30 mouse cellular contexts compared by ENCODE assay signal in genomic region chr2:164888996-164889395, GRCm38 (mm10). TPM values are rescaled to one million over a fixed set of nuclear protein-coding genes. Genes with fewer than 3 reads are reported as not detected.
DNase-seq lines count a peak whose midpoint lies in the region; ATAC-seq and TF ChIP-seq lines count a peak whose summit lies in the region.
"Had no signal": no experiment of that assay in that cellular context is flagged by ENCODE, and none has a peak within 500 bp of the region (broad histone marks: within the 10 kb centered on the region; RNA-seq: fewer than 3 reads in every experiment).

No protein-coding gene starts in this region.

- 0 out of 2 replicates have a peak overlapping the region, but pooled peaks have one; percentile 5 for H3K9ac ChIP-seq in heart, embryonic 11.5 days (ENCODE audit: low read depth, low read length)
- no peak overlapping the region for H3K9ac ChIP-seq in heart, embryonic 12.5 days
- H3K9ac ChIP-seq in kidney, postnatal 0 days (ENCODE audit: low read depth, low read length), result no peak overlapping the region
- H3K9ac ChIP-seq: forebrain, postnatal 0 days; heart, embryonic 15.5 days; hindbrain, embryonic 13.5 days; limb, embryonic 13.5 days; liver, embryonic 14.5 days; midbrain, embryonic 15.5 days had no signal

- H3K4me1 ChIP-seq in heart, embryonic 11.5 days (ENCODE audit: control insufficient read depth, insufficient read depth, low read length), result no peaks in the 10 kb centered on the region
- peaks cover 8% of the 10 kb centered on the region for H3K4me1 ChIP-seq in heart, embryonic 12.5 days (replicated peaks)
- H3K4me1 ChIP-seq in kidney, postnatal 0 days (replicated peaks; ENCODE audit: insufficient read depth, low read length), result no peaks in the 10 kb centered on the region
- H3K4me1 ChIP-seq in megakaryocyte, embryonic 14.5 days, result peaks cover 35% of the 10 kb centered on the region
- H3K4me1 ChIP-seq: limb, embryonic 13.5 days; midbrain, embryonic 10.5 days; midbrain, embryonic 15.5 days had no signal

- TF ChIP-seq CTCF in kidney, postnatal 0 days (IDR thresholded peaks at IDR 0.05; ENCODE audit: low read depth), result no peak

- DNase-seq in cerebellum, adult 8-10 months, result peak; percentile 23
- DNase-seq in cerebellum, postnatal 4 days (ENCODE audit: low spot score in 2 of 2), result no peak
- no peak for DNase-seq in kidney, postnatal 0 days (ENCODE audit: low spot score)
- DNase-seq in kidney, postnatal 14 days, result no peak
- DNase-seq: adrenal gland, adult 8-10 months; cerebellum, postnatal 10 days; forebrain, postnatal 0 days; gastrocnemius, postnatal 14 days; heart, postnatal 4 days; kidney, adult 18-20 months; kidney, postnatal 10 days; right cerebral cortex, postnatal 25 days; thymus, adult 18-20 months; thymus, postnatal 25 days had no signal

- peaks cover 65% of the 10 kb centered on the region for H3K36me3 ChIP-seq in heart, embryonic 11.5 days (ENCODE audit: control insufficient read depth, insufficient read depth, low read length)
- H3K36me3 ChIP-seq in heart, embryonic 12.5 days, result peaks cover 98% of the 10 kb centered on the region
- H3K36me3 ChIP-seq in kidney, postnatal 0 days (ENCODE audit: insufficient read depth, low read length), result peaks cover 89% of the 10 kb centered on the region
- H3K36me3 ChIP-seq in megakaryocyte, embryonic 14.5 days (replicated peaks; ENCODE audit: low read length), result peaks cover 100% of the 10 kb centered on the region

- no peak overlapping the region for H3K4me2 ChIP-seq in heart, embryonic 11.5 days
- H3K4me2 ChIP-seq in heart, embryonic 12.5 days, result no peak overlapping the region
- no peak overlapping the region for H3K4me2 ChIP-seq in kidney, postnatal 0 days (ENCODE audit: low read length)
- H3K4me2 ChIP-seq: heart, embryonic 15.5 days; hindbrain, embryonic 13.5 days; limb, embryonic 13.5 days; midbrain, embryonic 15.5 days had no signal

- 79% methylated on average over 12 of the region's 12 CpGs for WGBS in heart, embryonic 11.5 days (ENCODE audit: insufficient replicate concordance)
- 84% methylated on average over 12 of the region's 12 CpGs for WGBS in heart, embryonic 12.5 days
- WGBS in kidney, postnatal 0 days, result 62% methylated on average over 12 of the region's 12 CpGs

- H3K9me3 ChIP-seq in heart, embryonic 11.5 days (replicated peaks; ENCODE audit: control insufficient read depth, low read length), result no peaks in the 10 kb centered on the region
- H3K9me3 ChIP-seq in heart, embryonic 12.5 days (replicated peaks), result no peaks in the 10 kb centered on the region
- no peaks in the 10 kb centered on the region for H3K9me3 ChIP-seq in kidney, postnatal 0 days (replicated peaks; ENCODE audit: low read length)
- no peaks in the 10 kb centered on the region for H3K9me3 ChIP-seq in megakaryocyte, embryonic 14.5 days
- H3K9me3 ChIP-seq: G1E; heart, embryonic 15.5 days; hindbrain, embryonic 13.5 days; limb, embryonic 13.5 days; midbrain, embryonic 10.5 days; midbrain, embryonic 15.5 days had no signal

- no peaks in the 10 kb centered on the region for H3K27me3 ChIP-seq in heart, embryonic 11.5 days (ENCODE audit: control insufficient read depth, insufficient read depth, low read length)
- H3K27me3 ChIP-seq in heart, embryonic 12.5 days (replicated peaks), result no peaks in the 10 kb centered on the region
- H3K27me3 ChIP-seq in kidney, postnatal 0 days (ENCODE audit: insufficient read depth, low read length), result no peaks in the 10 kb centered on the region
- H3K27me3 ChIP-seq in megakaryocyte, embryonic 14.5 days (replicated peaks), result no peaks in the 10 kb centered on the region
- H3K27me3 ChIP-seq: CH12.LX; heart, embryonic 15.5 days; hindbrain, embryonic 13.5 days; limb, embryonic 13.5 days; midbrain, embryonic 15.5 days had no signal

- no peak overlapping the region for H3K4me3 ChIP-seq in heart, embryonic 11.5 days (ENCODE audit: low read depth, low read length)
- H3K4me3 ChIP-seq in heart, embryonic 12.5 days, result no peak overlapping the region
- no peak overlapping the region for H3K4me3 ChIP-seq in kidney, postnatal 0 days (replicated peaks; ENCODE audit: low read depth, low read length)
- H3K4me3 ChIP-seq in megakaryocyte, embryonic 14.5 days (replicated peaks), result peak overlapping the region; percentile 29
- H3K4me3 ChIP-seq: erythroblast, embryonic 14.5 days; heart, embryonic 15.5 days; hindbrain, embryonic 13.5 days; layer of hippocampus, adult 2 months; limb, embryonic 13.5 days; midbrain, embryonic 10.5 days; midbrain, embryonic 15.5 days had no signal

- no peak for ATAC-seq in heart, embryonic 11.5 days (replicated peaks; ENCODE audit: insufficient number of reproducible peaks, low FRiP score, low TSS enrichment)
- no peak for ATAC-seq in heart, embryonic 12.5 days (ENCODE audit: insufficient number of reproducible peaks, low FRiP score)
- 0 out of 2 replicates have a peak, but pooled peaks have one; percentile 18 for ATAC-seq in kidney, postnatal 0 days (replicated peaks; ENCODE audit: low FRiP score, low read depth)
- no peak for ATAC-seq in megakaryocyte, adult 5-6 weeks (ENCODE audit: poor library complexity, severe bottlenecking)
- ATAC-seq: forebrain, postnatal 0 days; midbrain, embryonic 15.5 days had no signal

- H3K27ac ChIP-seq in heart, embryonic 11.5 days (ENCODE audit: low read depth, low read length), result no peak overlapping the region
- no peak overlapping the region for H3K27ac ChIP-seq in heart, embryonic 12.5 days (ENCODE audit: poor library complexity, severe bottlenecking)
- no peak overlapping the region for H3K27ac ChIP-seq in kidney, postnatal 0 days
- H3K27ac ChIP-seq: heart, embryonic 15.5 days; hindbrain, embryonic 13.5 days; layer of hippocampus, adult 2 months; limb, embryonic 13.5 days; liver, embryonic 14.5 days; macrophage; midbrain, embryonic 10.5 days; midbrain, embryonic 15.5 days had no signal

RNA-seq across cellular contexts. Expression of gene Pcif1, which starts 9.9 kb away (rescaled TPM):
- 50.1 and 54.8 TPM in 2 replicates for polyA plus RNA-seq in heart, embryonic 11.5 days (2014; fragmentation: Nextera tagmentation; extraction: Ambion mirVana)
- polyA plus RNA-seq in heart, embryonic 12.5 days (2016; fragmentation: Nextera tagmentation; extraction: Ambion mirVana), result 52.1 and 53.1 TPM in 2 replicates
- 70.0 and 76.5 TPM in 2 replicates for polyA plus RNA-seq in kidney, postnatal 0 days (2015; fragmentation: Nextera tagmentation; extraction: Ambion mirVana)
- 120 and 158 TPM in 2 replicates for polyA plus RNA-seq in megakaryocyte, embryonic 14.5 days (2012; ENCODE audit: insufficient read depth, low replicate concordance)
- total RNA-seq in megakaryocyte, adult 5-6 weeks (2015), result 38.4 and 47.1 TPM in 2 replicates
- 31.2 and 33.4 TPM in 2 replicates for total RNA-seq in megakaryocyte, adult 5-6 weeks (2017)

RNA-seq across cellular contexts. Expression of gene Zfp335, which starts 22.6 kb away (rescaled TPM):
- 8.8 and 8.9 TPM in 2 replicates for polyA plus RNA-seq in heart, embryonic 11.5 days (2014; fragmentation: Nextera tagmentation; extraction: Ambion mirVana)
- polyA plus RNA-seq in heart, embryonic 12.5 days (2016; fragmentation: Nextera tagmentation; extraction: Ambion mirVana), result 11.4 and 12.2 TPM in 2 replicates
- polyA plus RNA-seq in kidney, postnatal 0 days (2015; fragmentation: Nextera tagmentation; extraction: Ambion mirVana), result 7.5 and 7.6 TPM in 2 replicates
- polyA plus RNA-seq in megakaryocyte, embryonic 14.5 days (2012; ENCODE audit: insufficient read depth, low replicate concordance), result 21.8 and 45.9 TPM in 2 replicates
- total RNA-seq in megakaryocyte, adult 5-6 weeks (2015), result 15.6 and 16.1 TPM in 2 replicates
- 9.4 and 10.0 TPM in 2 replicates for total RNA-seq in megakaryocyte, adult 5-6 weeks (2017)

RNA-seq across cellular contexts. Expression of gene Pltp, which starts 31.5 kb away (rescaled TPM):
- 10.4 and 10.8 TPM in 2 replicates for polyA plus RNA-seq in heart, embryonic 11.5 days (2014; fragmentation: Nextera tagmentation; extraction: Ambion mirVana)
- polyA plus RNA-seq in heart, embryonic 12.5 days (2016; fragmentation: Nextera tagmentation; extraction: Ambion mirVana), result 9.7 and 9.9 TPM in 2 replicates
- polyA plus RNA-seq in kidney, postnatal 0 days (2015; fragmentation: Nextera tagmentation; extraction: Ambion mirVana), result 43.9 and 45.4 TPM in 2 replicates
- polyA plus RNA-seq in megakaryocyte, embryonic 14.5 days (2012; ENCODE audit: insufficient read depth, low replicate concordance), result 15.1 and 146 TPM in 2 replicates
- total RNA-seq in megakaryocyte, adult 5-6 weeks (2015), result 3.8 and 7.1 TPM in 2 replicates
- 1.8 and 3.6 TPM in 2 replicates for total RNA-seq in megakaryocyte, adult 5-6 weeks (2017)
- total RNA-seq: G1E; granulocyte monocyte progenitor cell, adult 5-6 weeks had no signal
- polyA plus RNA-seq: G1E had no signal

RNA-seq across cellular contexts. Expression of gene Mmp9, which starts 51.6 kb away (rescaled TPM):
- 0.16 and 0.46 TPM in 2 replicates for polyA plus RNA-seq in heart, embryonic 11.5 days (2014; fragmentation: Nextera tagmentation; extraction: Ambion mirVana)
- polyA plus RNA-seq in heart, embryonic 12.5 days (2016; fragmentation: Nextera tagmentation; extraction: Ambion mirVana), result 0.42 TPM in 2 replicates
- 1.7 and 1.9 TPM in 2 replicates for polyA plus RNA-seq in kidney, postnatal 0 days (2015; fragmentation: Nextera tagmentation; extraction: Ambion mirVana)
- polyA plus RNA-seq in megakaryocyte, embryonic 14.5 days (2012; ENCODE audit: insufficient read depth, low replicate concordance), result 2.4 TPM in 1 of 2 replicates, not detected in the other
- total RNA-seq in megakaryocyte, adult 5-6 weeks (2015), result 326 and 367 TPM in 2 replicates
- 217 and 317 TPM in 2 replicates for total RNA-seq in megakaryocyte, adult 5-6 weeks (2017)
- total RNA-seq: CH12.LX had no signal
- polyA plus RNA-seq: erythroblast, embryonic 14.5 days had no signal

RNA-seq across cellular contexts. Expression of gene Neurl2, which starts 55.7 kb away (rescaled TPM):
- 41.9 and 43.2 TPM in 2 replicates for polyA plus RNA-seq in heart, embryonic 11.5 days (2014; fragmentation: Nextera tagmentation; extraction: Ambion mirVana)
- 45.0 and 45.5 TPM in 2 replicates for polyA plus RNA-seq in heart, embryonic 12.5 days (2016; fragmentation: Nextera tagmentation; extraction: Ambion mirVana)
- polyA plus RNA-seq in kidney, postnatal 0 days (2015; fragmentation: Nextera tagmentation; extraction: Ambion mirVana), result 9.2 and 9.4 TPM in 2 replicates
- 5.4 TPM in 1 of 2 replicates, not detected in the other for polyA plus RNA-seq in megakaryocyte, embryonic 14.5 days (2012; ENCODE audit: insufficient read depth, low replicate concordance)
- 2.7 and 3.4 TPM in 2 replicates for total RNA-seq in megakaryocyte, adult 5-6 weeks (2015)
- 1.6 and 1.8 TPM in 2 replicates for total RNA-seq in megakaryocyte, adult 5-6 weeks (2017)
